Mouse (Mus musculus) right cerebral cortex, adult 2 months (tissue): ENCODE measurements around the gene Dner.

Experiments used
- DNase-seq, 2 experiments: peaks; one replicate each; pipeline ENCODE4 v3.0.0; 2021 to 2022; ENCODE audit warnings: low spot score in 2 of 2

Gene Dner

DNA sequence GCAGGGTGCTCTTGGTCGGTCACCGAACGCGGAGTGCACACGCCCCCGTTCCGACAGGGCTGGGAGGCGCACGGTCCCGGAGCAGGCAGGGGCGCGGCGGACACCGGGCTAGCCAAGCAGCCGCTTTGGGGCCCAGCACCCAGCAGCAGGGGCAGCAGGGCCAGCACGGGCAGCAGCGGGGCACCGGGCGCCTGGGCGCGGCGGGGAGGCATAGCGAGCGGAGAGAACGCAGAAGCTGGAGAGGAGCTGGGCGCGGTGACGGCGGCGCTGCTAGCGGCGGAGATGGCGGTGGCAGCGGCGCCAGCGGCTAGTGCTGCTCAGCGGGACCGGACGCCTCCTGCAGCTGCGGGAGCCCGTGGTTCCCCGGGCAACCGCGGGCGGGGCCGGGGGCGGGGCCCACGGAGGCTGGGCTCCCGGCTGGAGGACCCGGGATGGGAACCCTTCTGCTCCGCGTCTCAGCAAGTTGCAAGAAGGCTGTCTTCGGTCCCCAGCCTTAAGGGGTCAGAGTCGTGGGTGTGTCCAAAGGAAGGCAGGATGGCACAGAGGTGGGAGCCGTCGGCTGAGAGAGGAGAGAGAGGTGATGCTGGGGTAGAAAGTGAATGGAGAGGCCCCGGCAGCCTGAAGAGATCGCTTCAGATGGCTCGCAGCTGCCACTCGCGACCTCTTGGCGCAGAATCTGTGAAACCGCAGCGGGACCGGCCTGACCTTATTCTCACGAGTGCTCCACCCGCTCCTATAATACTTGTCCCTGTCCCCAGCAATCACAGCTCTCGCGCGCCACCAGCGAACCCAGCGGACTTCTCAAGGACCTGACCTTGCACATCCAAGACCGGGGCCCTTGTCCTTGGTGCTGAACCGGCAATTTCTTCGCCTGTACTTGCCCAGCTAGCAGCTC is at the start of gene Dner:
Dner (minus strand) TSS at position 705 of the 895 bp plus-strand sequence.
- peak; percentile 74 for DNase-seq

DNA sequence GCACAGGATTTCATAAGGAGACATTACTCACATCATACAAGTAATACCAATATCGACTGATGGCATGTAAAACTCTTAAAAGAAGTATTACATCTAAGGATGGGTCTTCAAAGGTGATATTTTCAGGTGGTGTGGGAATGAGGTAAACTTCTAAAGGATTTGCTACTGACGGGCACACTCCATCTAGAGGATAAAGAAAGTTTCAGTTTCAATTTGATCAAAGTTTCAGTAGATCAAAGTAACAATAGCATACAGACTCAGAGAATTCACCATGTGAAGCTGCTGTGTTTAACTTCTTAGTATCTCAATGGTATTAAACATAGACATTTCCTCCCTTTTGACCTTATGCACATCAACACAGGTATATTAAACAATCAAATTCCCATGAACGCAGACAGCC is 46.1 kb upstream of the Dner start:
- DNase-seq: no peak

GRCm38 (mm10) chr1:84740080-84740479 is 44.1 kb upstream of the Dner start:
- no peak for DNase-seq

DNA sequence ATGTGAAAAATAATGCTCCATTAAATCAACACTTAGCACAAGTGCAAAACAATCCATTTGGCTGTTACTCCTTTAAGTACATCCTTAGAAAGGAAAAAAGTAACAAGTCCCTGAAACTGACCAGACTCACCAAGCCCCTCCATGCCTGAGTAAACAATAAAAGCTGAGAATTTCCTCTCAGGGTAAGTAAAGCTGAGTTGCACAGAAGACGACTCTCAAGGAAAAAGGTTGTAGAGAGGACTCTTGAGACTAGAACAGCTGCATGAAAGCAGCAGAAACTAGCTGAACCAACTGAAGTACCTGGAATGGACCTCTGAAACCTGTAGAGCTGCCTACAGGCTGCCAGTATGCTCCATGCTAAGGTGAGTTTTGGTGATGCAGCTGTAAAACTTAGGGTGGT is 41.1 kb upstream of the Dner start:
- no peak for DNase-seq

DNA sequence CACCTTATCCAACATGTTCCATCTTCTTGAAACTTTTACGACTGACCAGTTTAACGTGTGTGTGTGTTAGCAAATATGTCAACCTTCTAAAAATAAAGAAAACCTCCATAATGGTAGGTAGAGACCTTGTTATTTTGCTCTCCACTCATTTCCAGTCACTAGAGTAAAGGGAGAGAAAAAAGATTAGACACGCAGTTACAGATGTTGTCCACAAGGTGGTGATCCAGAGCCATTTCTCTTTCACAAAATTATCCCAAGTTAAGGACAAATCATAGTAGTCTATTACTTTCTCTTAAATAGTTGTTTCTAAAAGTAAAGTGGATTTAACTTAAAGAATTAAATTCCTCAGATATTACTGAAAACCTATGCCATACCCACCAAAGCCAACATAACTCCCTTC is 37.8 kb upstream of the Dner start:
- no peak for DNase-seq

DNA sequence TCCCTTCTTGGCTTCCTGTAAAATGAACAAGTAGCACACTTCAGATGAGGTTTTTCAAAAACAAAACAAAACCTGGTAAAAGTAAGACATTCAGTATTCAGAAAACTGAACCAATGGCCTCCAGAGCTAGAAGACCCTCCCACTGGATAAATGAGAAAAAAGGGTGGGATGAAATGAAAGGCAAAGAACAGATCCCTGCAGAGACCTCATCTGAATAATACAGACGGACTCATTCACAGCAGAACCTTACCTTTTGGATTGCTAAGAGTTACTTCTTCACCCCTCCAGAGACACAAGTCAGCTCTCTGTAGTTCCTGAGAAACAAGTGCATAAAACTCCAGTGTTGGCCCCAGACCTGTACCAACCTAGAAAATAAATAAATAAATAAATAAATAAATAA is 35.7 kb upstream of the Dner start:
- DNase-seq: peak in 1 of 2 experiments; percentile 0

GRCm38 (mm10) chr1:84722841-84723240 is 26.8 kb upstream of the Dner start:
- DNase-seq: no peak

- DNase-seq: no peak
Measured at GRCm38 (mm10) chr1:84722371-84722770, 26.4 kb upstream of the Dner start.

DNA sequence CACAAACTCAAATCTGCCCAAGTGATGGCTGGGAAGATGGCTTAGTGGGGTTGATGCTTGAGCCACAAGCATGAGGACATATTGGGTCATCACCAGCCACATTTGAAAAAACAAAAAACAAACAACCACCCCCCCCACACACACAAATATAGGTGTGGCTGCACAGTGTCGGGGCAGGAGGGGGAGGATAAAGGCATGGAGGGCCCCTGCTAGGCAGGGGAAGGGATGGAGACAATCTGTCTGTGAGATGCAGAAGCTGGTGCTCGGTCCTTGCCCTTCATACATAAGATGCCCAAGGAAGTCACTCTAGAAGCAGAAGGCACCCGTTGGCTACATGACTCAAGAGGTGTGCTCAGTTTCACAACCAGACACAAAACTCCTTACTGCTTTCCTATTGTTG is 25.9 kb upstream of the Dner start:
- DNase-seq: no peak

DNA sequence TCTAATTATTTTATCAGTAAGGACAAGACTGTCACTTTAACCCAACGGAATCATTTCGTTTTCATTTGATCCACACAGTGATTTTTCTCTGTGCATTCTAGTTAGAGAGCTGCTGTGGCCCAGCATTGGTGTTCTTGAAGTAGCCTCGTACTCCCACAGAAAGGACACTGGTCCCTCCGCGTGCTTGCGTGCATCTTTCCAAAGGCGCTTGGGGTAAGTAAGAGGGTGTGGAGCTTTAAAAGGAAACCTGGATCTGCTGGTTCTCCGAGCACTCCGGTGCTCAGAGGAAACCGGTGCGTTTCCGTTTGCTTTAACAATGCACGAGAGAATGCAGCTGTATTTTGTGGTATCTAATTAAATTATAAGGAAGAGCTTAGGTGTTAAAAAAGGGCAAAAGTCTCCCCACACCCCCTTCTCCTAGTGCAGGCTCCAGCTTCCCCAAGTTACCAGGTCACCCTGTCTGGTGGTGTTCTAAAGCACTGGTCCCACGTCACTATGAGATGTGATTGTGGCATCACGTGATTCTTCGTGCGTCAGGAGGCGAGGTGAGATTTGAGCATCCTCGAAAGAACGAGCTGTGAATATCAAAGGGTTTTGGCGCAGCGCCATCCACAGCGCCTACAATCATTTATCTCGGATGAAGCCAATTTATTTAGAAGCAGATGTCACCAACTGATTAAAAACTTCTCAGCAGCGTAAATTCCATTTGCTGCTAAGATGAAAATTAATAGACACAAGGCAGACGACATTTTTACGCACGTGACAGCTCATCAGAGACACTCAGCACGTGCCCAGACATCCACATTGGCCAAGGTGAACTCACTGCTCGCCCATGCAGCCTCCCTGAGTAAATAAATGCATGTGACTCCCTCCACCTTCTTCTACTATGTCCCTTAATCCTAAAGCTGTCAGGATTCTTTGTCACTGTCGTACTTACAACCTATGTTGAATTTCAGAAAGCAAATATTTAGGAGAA is 14.1 kb upstream of the Dner start:
- peak; percentile 86 to 87 for DNase-seq

DNA sequence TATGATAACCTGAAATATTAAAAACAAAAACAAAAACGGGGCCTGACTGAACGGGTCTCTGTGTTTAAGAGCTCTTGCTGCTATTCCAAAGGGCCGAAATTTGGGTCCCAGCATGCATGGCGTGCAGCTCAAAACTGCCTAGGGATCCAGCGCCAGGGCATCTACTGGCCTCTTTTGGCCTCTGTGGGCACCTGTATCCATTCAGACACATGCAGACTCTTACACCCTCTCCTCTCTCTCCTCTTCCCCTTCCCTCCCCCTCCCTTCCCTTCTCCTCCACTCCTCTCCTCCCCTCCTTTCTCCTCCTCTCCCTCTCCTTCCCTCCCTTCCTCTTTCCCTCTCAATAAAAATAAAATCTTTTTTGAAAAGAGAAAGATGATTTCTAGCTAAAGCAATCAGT is 13.4 kb upstream of the Dner start:
- DNase-seq: no peak

DNA sequence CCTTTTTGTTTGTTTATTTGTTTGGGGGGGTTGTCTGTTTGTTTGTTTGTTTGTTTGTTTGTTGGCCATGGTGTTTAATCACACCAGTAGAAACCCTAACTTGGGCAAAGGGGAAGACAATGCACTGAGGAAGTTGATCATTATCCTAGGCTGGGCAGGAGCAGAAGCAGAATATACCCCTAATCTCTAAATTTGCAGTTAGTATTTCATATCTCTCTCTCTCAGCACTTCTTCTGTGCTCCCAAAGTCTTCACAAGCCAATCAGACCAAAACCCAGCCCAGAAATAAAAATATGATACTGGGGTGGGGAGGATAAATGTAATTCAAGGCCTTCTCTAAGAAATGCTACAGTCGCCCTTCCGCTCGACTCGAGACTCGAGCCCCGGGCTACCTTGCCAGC is 4.2 kb upstream of the Dner start:
- DNase-seq: no peak

DNA sequence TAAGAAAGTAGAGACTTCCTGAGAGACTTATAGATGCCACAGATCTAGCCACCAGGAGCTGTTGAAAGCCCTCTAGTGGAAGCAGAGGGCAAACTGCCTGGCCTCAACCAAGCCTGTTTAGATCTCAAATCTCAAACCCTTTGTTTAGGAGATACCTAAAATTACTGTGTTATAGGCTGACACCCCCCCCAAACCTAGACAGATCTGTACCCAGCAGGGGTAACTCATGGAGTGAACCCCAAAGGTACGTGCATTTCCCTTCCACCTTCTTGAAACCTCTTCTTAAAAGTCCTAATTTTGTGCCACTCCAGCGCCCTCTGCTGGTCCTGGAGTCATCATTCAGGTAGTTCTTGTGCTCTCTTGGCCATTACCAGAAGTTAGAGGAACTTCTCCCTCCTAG is 1.1 kb upstream of the Dner start:
- DNase-seq: peak; percentile 89 to 90

DNA sequence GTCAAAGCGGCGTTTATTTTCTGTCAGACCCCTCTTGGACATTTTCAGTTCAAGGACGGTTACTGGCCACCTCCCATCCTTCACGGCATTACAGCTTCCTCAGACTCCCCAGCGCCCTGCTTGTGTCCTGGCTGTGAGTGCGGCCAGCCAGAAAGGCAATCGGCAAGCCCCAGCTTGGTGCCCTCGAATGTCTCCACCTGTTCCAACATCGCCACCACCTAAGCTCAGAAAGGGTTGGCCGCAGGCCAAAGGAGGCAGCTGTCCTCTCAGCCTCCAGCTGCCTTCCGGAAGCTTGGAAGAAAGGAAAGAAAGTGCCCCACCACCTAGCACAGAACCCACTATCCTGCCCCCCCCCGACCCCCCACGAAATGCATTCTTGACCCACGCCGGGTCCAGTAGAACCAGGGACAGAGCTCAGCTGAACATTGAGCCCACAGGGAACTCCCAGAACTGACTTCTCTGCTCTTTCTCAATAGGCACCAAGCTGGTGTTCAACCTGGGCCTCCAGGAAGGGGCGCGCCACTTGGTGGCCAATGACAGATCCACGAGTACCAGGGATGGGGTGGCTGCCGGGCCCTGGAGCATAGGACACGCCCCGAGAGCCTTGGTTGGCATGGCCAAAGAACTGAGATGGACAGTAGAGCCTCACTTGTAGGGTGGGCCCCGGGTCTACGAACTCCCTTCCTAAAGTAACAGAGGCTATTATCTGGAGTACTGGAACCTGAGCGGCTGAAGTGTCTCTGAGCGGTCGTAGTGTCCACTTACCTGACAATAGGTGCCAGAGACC is 1.1 kb downstream of the Dner start:
- peak; percentile 66 to 67 for DNase-seq

- no peak for DNase-seq
Measured at GRCm38 (mm10) chr1:84677910-84678309, 18.1 kb downstream of the Dner start.

GRCm38 (mm10) chr1:84668100-84668846 is 27.7 kb downstream of the Dner start:
- no peak for DNase-seq

- DNase-seq: no peak
Measured at GRCm38 (mm10) chr1:84667660-84668059, 28.4 kb downstream of the Dner start.

GRCm38 (mm10) chr1:84664377-84665118 is 31.5 kb downstream of the Dner start:
- no peak for DNase-seq

DNA sequence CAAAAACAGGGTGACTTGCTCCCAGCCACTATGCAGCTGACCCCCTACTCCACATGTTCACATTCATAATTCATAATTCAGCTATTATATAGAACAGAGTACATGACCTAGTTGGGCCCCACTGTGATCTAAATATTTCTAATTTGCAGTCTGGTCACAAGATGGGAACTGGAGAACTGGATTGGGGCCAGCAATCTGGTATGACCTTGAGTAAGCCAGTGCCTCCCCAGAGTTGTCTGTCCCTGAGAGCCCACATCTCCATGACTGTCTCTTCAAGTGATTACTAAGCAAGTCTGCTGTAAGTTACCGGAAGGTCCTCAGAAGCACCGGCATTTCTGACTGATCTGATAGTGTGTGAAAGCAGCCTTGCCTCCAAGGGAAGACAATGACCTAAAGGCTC is 49.2 kb downstream of the Dner start:
- no peak for DNase-seq

DNA sequence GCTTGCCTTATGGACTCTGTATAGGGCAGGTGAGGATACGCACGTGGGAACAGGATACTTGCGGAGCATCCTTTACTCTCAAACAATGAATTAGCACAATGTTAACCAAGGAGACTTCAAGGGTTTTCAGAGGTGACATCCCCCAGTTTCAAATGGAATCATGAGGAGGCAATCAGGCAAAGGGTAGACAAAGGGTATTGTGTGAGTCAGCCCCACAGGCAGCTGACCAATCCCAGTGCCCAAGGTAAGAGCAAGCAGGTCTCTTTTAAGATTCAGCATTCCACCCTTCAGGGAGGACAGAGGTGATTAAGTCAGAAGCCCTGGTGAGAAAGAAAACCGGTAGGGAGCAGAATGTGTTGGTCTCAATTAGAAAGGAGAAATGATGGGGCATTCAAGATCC is 55.6 kb downstream of the Dner start:
- DNase-seq: no peak
